Mouse (Mus musculus): ENCODE measurements around the gene Fbln1. TPM values are rescaled to one million over a fixed set of nuclear protein-coding genes. Genes with fewer than 3 reads are reported as not detected.

The Fbln1 gene
- polyA plus RNA-seq, 1 experiment from 2014 or later = 310 TPM

DNA sequence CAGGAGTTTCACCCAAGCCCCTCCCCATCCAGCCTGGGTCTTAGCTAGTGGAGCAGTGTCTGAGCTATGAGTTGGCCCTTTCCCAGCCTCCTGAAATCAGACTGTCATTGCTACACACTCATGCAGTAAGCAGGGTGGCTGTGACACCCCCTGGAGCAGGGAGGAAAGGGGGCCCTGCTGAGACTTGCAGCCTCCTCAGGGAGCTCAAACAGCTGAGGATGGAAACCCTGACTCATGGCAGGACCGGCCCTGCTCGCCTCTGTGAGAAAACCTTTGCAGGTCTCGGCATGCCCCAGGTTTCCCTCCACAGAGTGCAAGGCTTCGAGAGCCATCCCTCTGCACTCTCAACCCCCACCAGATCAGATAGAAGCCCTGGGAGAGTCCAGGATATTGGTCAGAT, 27.9 kb downstream of the Fbln1 start:
- no peak overlapping the region for H3K4me2 ChIP-seq (replicated peaks; ENCODE audit: low read depth, low read length)
- peak overlapping the region; percentile 52; the same call in 1 of the 2 replicates for H3K27ac ChIP-seq (ENCODE audit: low read length)
- H3K9ac ChIP-seq (replicated peaks; ENCODE audit: low read depth, low read length) = no peak overlapping the region
- H3K27me3 ChIP-seq (ENCODE audit: control insufficient read depth, insufficient read depth, low read length) = no peaks in the 10 kb centered on the region
- 0 out of 2 replicates have a peak, but pooled peaks cover 4% of the 10 kb centered on the region for H3K4me1 ChIP-seq (ENCODE audit: control insufficient read depth, insufficient read depth, low read length)
- no peaks in the 10 kb centered on the region for H3K9me3 ChIP-seq (ENCODE audit: control insufficient read depth, low read depth, low read length)
- 73% methylated on average over 4 of the region's 4 CpGs for whole genome bisulfite sequencing
- ATAC-seq (ENCODE audit: insufficient number of reproducible peaks, insufficient read depth, low FRiP score, low read depth) = peak; percentile 26; the same call in 1 of the 2 replicates
- peaks cover 52% of the 10 kb centered on the region for H3K36me3 ChIP-seq (ENCODE audit: control insufficient read depth, insufficient read depth, low read length)
- no peak overlapping the region for H3K4me3 ChIP-seq (ENCODE audit: low read depth, low read length)

DNA sequence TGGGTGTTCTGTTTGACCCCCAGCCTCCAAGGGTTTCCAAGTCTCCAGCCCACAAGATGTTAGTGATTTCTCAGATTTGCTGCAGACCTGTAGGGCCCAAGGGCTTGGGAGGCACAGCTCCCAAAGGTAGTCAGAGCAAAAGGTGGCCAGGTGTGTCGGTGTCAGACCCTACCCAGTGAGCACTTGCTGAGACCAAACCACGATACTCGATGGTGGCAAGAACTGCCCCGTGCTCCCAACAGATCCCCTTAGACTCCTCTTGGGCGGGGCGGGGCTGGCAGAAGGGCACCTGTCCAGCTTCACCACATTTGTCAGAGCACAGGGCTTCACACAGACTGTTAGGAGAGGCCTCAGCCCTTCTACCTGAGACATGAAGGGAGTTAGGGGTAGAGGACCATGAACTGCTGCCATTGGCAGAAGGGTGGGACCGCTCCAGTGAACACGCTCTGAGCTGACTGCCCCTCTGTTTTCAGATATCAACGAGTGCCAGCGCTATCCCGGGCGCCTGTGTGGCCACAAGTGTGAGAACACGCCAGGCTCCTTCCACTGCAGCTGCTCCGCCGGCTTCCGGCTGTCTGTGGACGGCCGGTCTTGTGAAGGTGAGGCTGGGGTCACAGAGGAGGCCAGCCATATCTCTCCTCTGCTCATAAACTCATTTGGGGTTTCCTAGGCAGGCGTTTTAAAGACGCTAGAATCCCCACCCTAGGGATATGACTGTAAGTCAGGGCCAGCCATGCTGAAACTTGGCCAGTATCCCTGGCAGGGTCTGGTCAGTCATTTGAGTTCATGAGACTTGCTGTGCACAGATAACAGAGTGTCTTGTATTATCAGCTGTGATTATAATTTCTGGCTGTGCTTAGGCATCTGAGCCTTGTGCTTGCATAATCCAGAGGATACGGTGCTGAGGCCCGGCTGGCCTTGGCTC, 33.3 kb downstream of the Fbln1 start:
- no peaks in the 10 kb centered on the region for H3K9me3 ChIP-seq (ENCODE audit: control insufficient read depth, low read depth, low read length)
- H3K4me3 ChIP-seq (ENCODE audit: low read depth, low read length) = no peak overlapping the region
- no peaks in the 10 kb centered on the region for H3K4me1 ChIP-seq (ENCODE audit: control insufficient read depth, insufficient read depth, low read length)
- no peaks in the 10 kb centered on the region for H3K27me3 ChIP-seq (ENCODE audit: control insufficient read depth, insufficient read depth, low read length)
- H3K9ac ChIP-seq (replicated peaks; ENCODE audit: low read depth, low read length) = no peak overlapping the region
- ATAC-seq (ENCODE audit: insufficient number of reproducible peaks, insufficient read depth, low FRiP score, low read depth) = no peak
- no peak overlapping the region for H3K27ac ChIP-seq (ENCODE audit: low read length)
- H3K36me3 ChIP-seq (ENCODE audit: control insufficient read depth, insufficient read depth, low read length) = peaks cover 63% of the 10 kb centered on the region
- WGBS = 90% methylated on average over 22 of the region's 22 CpGs
- H3K4me2 ChIP-seq (replicated peaks; ENCODE audit: low read depth, low read length) = no peak overlapping the region

GRCm38 (mm10) chr15:85240086-85240485, 34.3 kb downstream of the Fbln1 start:
- ATAC-seq (ENCODE audit: insufficient number of reproducible peaks, insufficient read depth, low FRiP score, low read depth) = no peak
- no peaks in the 10 kb centered on the region for H3K9me3 ChIP-seq (ENCODE audit: control insufficient read depth, low read depth, low read length)
- H3K4me2 ChIP-seq (replicated peaks; ENCODE audit: low read depth, low read length) = no peak overlapping the region
- no peak overlapping the region for H3K27ac ChIP-seq (ENCODE audit: low read length)
- no peak overlapping the region for H3K4me3 ChIP-seq (ENCODE audit: low read depth, low read length)
- H3K4me1 ChIP-seq (ENCODE audit: control insufficient read depth, insufficient read depth, low read length) = no peaks in the 10 kb centered on the region
- 93% methylated on average over 4 of the region's 4 CpGs for WGBS
- H3K36me3 ChIP-seq (ENCODE audit: control insufficient read depth, insufficient read depth, low read length) = peaks cover 70% of the 10 kb centered on the region
- no peak overlapping the region for H3K9ac ChIP-seq (replicated peaks; ENCODE audit: low read depth, low read length)
- H3K27me3 ChIP-seq (ENCODE audit: control insufficient read depth, insufficient read depth, low read length) = no peaks in the 10 kb centered on the region

- H3K9ac ChIP-seq (replicated peaks; ENCODE audit: low read depth, low read length) = no peak overlapping the region
- no peak overlapping the region for H3K4me3 ChIP-seq (ENCODE audit: low read depth, low read length)
- no peaks in the 10 kb centered on the region for H3K9me3 ChIP-seq (ENCODE audit: control insufficient read depth, low read depth, low read length)
- H3K27ac ChIP-seq (ENCODE audit: low read length) = no peak overlapping the region
- WGBS = 90% methylated on average over 7 of the region's 7 CpGs
- H3K4me2 ChIP-seq (replicated peaks; ENCODE audit: low read depth, low read length) = no peak overlapping the region
- H3K4me1 ChIP-seq (ENCODE audit: control insufficient read depth, insufficient read depth, low read length) = no peaks in the 10 kb centered on the region
- no peaks in the 10 kb centered on the region for H3K27me3 ChIP-seq (ENCODE audit: control insufficient read depth, insufficient read depth, low read length)
- ATAC-seq (ENCODE audit: insufficient number of reproducible peaks, insufficient read depth, low FRiP score, low read depth) = no peak
- H3K36me3 ChIP-seq (ENCODE audit: control insufficient read depth, insufficient read depth, low read length) = peaks cover 88% of the 10 kb centered on the region
Measured at GRCm38 (mm10) chr15:85241856-85242255, 36.1 kb downstream of the Fbln1 start.

- no peak overlapping the region for H3K4me2 ChIP-seq (replicated peaks; ENCODE audit: low read depth, low read length)
- H3K27ac ChIP-seq (ENCODE audit: low read length) = no peak overlapping the region
- no peaks in the 10 kb centered on the region for H3K9me3 ChIP-seq (ENCODE audit: control insufficient read depth, low read depth, low read length)
- no peak for ATAC-seq (ENCODE audit: insufficient number of reproducible peaks, insufficient read depth, low FRiP score, low read depth)
- WGBS = 82% methylated on average over 13 of the region's 13 CpGs
- H3K4me1 ChIP-seq (ENCODE audit: control insufficient read depth, insufficient read depth, low read length) = no peaks in the 10 kb centered on the region
- H3K4me3 ChIP-seq (ENCODE audit: low read depth, low read length) = no peak overlapping the region
- no peaks in the 10 kb centered on the region for H3K27me3 ChIP-seq (ENCODE audit: control insufficient read depth, insufficient read depth, low read length)
- peaks cover 71% of the 10 kb centered on the region for H3K36me3 ChIP-seq (ENCODE audit: control insufficient read depth, insufficient read depth, low read length)
- no peak overlapping the region for H3K9ac ChIP-seq (replicated peaks; ENCODE audit: low read depth, low read length)
Measured at GRCm38 (mm10) chr15:85244414-85245161, 38.8 kb downstream of the Fbln1 start.

DNA sequence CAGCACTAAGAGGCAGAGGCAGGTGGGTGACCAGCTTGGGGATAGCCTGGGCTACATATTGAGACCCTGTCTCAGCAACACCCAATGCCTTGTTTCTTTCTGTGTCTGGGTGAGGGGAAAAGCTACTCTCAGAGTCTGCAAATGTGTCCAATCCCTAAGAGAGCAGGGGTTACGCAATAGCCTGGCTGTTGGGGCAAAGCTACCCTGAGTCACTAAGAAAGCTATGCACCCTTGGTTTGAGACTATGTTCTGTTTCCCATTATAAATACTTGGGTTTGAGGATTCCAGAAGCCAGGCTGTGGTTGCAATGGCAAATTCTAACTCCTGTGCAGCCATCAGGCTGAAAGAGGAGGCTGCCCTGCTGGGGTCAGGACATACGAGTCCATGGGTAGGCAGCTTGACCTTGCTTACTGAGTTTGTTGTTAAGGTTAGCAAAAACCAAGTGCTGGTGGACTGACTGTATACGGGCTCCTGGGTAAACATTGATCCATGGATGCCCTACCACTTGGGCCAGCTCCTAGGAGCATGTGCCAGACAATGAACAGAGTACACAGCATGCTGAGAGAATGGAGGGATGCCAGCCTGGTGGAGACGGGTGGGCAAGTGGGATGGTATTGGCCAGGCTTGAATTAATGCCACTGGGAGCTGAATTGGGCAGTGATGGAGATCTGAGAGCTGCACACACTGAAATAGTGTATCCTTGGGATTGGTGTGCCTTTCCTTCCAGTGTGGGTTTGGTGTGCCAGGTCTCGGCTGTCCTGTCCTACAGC, 39.7 kb downstream of the Fbln1 start:
- H3K27me3 ChIP-seq (ENCODE audit: control insufficient read depth, insufficient read depth, low read length) = no peaks in the 10 kb centered on the region
- H3K36me3 ChIP-seq (ENCODE audit: control insufficient read depth, insufficient read depth, low read length) = peaks cover 69% of the 10 kb centered on the region
- ATAC-seq (ENCODE audit: insufficient number of reproducible peaks, insufficient read depth, low FRiP score, low read depth) = no peak
- no peaks in the 10 kb centered on the region for H3K4me1 ChIP-seq (ENCODE audit: control insufficient read depth, insufficient read depth, low read length)
- H3K9ac ChIP-seq (replicated peaks; ENCODE audit: low read depth, low read length) = no peak overlapping the region
- H3K27ac ChIP-seq (ENCODE audit: low read length) = no peak overlapping the region
- no peak overlapping the region for H3K4me3 ChIP-seq (ENCODE audit: low read depth, low read length)
- H3K4me2 ChIP-seq (replicated peaks; ENCODE audit: low read depth, low read length) = no peak overlapping the region
- no peaks in the 10 kb centered on the region for H3K9me3 ChIP-seq (ENCODE audit: control insufficient read depth, low read depth, low read length)
- WGBS = 87% methylated on average over 5 of the region's 5 CpGs

- 94% methylated on average over 5 of the region's 5 CpGs for WGBS
- Histone ChIP-seq H3K36me3 (ENCODE audit: control insufficient read depth, insufficient read depth, low read length) (peaks cover 68% of the 10 kb centered on the region), H3K9me3 (ENCODE audit: control insufficient read depth, low read depth, low read length) (no peaks in the 10 kb centered on the region), H3K4me3 (ENCODE audit: low read depth, low read length) (no peak overlapping the region), H3K4me1 (ENCODE audit: control insufficient read depth, insufficient read depth, low read length) (no peaks in the 10 kb centered on the region), H3K9ac (replicated peaks; ENCODE audit: low read depth, low read length) (no peak overlapping the region), H3K27ac (ENCODE audit: low read length) (no peak overlapping the region), H3K4me2 (replicated peaks; ENCODE audit: low read depth, low read length) (no peak overlapping the region), H3K27me3 (ENCODE audit: control insufficient read depth, insufficient read depth, low read length) (no peaks in the 10 kb centered on the region)
- no peak for ATAC-seq (ENCODE audit: insufficient number of reproducible peaks, insufficient read depth, low FRiP score, low read depth)
Measured at GRCm38 (mm10) chr15:85246016-85246415, 40.3 kb downstream of the Fbln1 start.

DNA sequence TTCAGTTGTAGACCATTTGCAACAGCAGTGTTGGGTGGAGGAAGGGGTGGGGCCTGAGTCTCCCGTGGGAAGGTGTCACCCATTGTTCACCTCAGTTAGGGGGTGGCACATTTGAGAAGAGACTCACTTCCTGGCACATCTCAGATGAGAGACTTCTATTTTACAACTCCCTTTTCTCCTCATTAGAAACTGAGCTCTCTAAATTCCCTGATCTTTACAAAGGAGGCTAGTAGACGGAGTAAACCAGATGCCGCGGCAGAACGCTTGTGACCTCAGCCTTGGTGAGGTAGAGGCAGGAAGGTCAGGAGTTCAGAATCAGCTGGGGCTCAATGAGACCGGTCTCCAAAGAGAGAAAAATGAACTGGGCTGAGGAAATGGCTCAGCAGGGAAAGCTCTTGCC, 41.2 kb downstream of the Fbln1 start:
- Histone ChIP-seq H3K4me1 (ENCODE audit: control insufficient read depth, insufficient read depth, low read length) (no peaks in the 10 kb centered on the region), H3K4me2 (replicated peaks; ENCODE audit: low read depth, low read length) (no peak overlapping the region), H3K9ac (replicated peaks; ENCODE audit: low read depth, low read length) (no peak overlapping the region), H3K4me3 (ENCODE audit: low read depth, low read length) (no peak overlapping the region), H3K27me3 (ENCODE audit: control insufficient read depth, insufficient read depth, low read length) (no peaks in the 10 kb centered on the region), H3K36me3 (ENCODE audit: control insufficient read depth, insufficient read depth, low read length) (peaks cover 69% of the 10 kb centered on the region), H3K27ac (ENCODE audit: low read length) (no peak overlapping the region), H3K9me3 (ENCODE audit: control insufficient read depth, low read depth, low read length) (no peaks in the 10 kb centered on the region)
- ATAC-seq (ENCODE audit: insufficient number of reproducible peaks, insufficient read depth, low FRiP score, low read depth) = no peak
- 71% methylated on average over 6 of the region's 6 CpGs for WGBS
